Mouse (Mus musculus) heart, adult 2 months (tissue): ENCODE measurements at regions not wholly inside any gene's neighbourhood (a gene's known extent, or its start where the extent isn't known, plus 50 kb on each side); places are given as distances from the start of the nearest gene placed in this dataset.

Experiments
- CTCF ChIP-seq: fragments of 200-600 bp; IDR thresholded peaks from 2 replicates; pipeline ENCODE4 v1.8.1; 2022; ENCODE audit warnings: antibody characterized with exemption, mild to moderate bottlenecking, moderate library complexity
- POLR2A ChIP-seq: fragments of 200-500 bp; IDR thresholded peaks from 2 replicates; pipeline ENCODE4 v1.6.1; 2011; ENCODE audit warnings: mild to moderate bottlenecking, low read depth, low read length, control low read depth; ENCODE audit not compliant: insufficient read depth

- TF ChIP-seq POLR2A = no peak
- no peak for TF ChIP-seq CTCF
Measured at GRCm38 (mm10) chr13:111333035-111333434, 78.2 kb downstream of the Actbl2 start.
